Mouse (Mus musculus): ENCODE results near the gene Gm1604a.
A peak's percentile ranks its signal among the peaks of the same experiment; 100 is the strongest.
"Not testable (repeated sequence)": the region's sequence is repeated elsewhere in the genome, so short reads cannot be mapped to it uniquely, and the experiment has no call there.

Gene Gm1604a

DNA sequence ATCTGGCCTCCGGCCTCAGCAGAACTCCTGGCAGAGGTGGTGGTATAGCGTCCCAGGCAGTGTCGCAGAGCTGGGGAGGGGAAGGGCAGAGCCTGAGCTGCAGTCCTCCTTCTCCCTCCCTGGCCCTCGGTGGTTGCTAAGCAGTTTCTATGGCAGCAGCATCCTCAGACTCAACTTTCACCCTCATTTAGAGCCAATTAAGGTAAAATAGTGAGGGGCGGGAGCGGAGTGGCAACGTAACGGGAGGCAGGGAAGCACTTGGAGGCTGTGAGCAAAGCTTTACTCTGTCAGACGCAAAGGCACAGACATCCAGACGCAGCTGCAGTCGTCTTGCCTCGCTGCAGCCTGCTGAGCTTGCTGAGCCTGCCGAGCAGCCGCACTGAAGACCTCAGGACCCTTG is at the start of gene Gm1604a:
TSS of gene Gm1604a (plus strand) at position 312 of the 400 bp plus-strand sequence.
- DNase-seq: peak in 1 of 2 experiments; percentile 10

DNA sequence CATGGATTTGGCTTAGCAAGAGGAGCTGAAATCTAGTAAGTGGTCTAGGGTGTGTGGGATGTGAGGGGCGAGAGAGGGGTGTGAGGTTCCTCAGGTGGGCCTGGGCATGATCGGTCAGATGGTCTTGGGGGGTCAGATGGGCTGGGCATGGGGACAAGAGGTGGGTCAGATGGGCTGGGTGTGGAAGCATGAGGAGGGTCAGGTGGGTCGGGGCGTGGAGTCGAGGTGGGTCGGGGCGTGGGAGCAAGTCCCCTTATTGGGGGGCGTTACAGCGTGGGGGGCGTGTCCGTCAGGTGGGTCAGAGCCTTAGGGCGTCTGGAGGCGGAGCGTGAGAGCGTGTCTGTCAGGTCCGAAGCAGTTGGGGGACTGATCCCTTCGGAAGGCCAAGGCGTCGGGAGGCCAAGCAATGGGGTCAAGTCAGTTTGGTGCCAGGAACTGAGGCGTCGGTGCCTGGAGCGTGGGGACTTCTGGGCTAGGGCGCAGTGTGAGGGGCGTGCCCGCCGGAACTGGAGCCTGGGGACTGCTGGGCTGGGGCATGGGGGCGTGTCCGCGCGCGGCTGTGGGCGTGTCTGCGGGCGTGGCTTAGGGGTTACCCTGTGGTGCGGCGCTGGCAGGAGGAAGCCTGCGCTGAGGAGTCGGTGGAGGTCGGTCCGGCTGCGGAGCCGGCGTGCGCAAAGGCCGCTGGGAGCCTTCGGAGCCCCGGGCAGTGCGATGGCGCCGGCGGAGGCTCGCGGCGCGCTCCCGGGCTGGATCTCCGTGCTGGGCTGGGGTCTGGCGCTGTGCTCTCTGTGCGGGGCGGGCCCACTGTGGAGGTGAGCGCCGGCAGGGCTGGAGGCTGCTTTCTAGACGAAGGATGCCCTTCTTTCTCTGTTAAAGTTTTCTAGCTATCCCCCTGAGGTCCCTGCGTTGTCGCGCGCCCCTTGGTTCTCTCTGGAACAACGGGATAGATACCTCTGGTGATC is 46.8 kb upstream of the Gm1604a start, which contains the start of gene Gm49721:
TSS of gene Gm49721 (plus strand) at position 618 of the 962 bp plus-strand sequence.
- peak; percentile 37 to 61 for DNase-seq

DNA sequence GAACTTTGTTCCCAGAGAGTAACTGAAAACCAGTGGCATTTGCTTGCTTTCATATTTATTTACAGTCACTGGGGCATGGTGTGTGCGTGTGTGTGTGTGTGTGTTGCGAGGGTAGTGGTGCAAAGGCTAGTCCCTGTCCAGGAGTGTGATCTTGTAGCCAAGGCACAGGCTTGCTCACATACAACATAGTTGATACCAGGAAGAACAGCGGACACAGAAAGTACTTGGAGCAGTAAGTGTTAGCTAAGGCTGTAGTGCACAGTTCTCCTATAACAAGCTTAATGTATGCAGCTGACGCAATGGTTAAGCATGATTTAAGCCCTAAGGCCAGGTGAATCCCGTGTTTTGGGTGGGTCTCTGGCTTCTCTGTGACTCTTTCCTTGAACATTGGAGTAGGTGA is 46.0 kb upstream of the Gm1604a start:
- DNase-seq: not testable (repeated sequence)

DNA sequence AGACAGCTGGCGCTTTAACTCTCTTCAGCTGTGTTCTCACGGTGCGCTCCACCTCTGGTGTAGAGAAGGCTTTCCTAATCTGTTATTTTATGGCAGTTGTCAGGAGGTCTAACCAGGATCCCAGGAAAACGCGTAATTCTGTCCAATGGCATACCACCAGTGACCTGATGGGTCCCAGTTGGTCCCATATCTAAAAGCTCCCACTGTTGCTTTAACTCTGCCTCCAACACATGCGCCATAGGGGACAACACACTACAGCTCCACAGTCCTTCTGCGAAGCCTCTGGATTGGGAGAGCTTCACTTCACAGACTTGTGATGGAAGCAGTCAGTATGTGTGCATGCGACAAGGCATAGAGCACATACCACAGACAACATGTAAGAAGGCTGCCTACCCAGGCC is 45.2 kb upstream of the Gm1604a start:
- not testable (repeated sequence) for DNase-seq

DNA sequence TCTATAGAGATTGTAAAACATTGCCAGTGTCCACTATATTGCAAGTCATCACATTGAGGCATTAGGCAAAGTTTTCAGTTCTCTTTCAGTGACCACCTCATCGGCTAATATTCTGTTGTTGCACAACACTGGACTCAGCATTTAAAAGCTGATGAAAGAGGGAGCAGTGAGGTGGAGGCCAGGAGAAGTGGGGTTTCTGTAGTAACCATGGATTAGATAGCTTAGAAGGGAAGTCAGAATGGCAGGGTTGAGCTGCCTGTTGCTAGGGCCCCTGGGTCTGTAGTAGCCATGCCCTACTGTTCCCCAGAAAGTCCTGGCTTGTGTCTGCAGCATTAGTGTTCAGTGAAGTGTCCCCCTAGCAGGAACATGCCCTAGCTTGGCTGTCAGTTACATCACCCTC is 39.2 kb upstream of the Gm1604a start:
- not testable (repeated sequence) for DNase-seq

DNA sequence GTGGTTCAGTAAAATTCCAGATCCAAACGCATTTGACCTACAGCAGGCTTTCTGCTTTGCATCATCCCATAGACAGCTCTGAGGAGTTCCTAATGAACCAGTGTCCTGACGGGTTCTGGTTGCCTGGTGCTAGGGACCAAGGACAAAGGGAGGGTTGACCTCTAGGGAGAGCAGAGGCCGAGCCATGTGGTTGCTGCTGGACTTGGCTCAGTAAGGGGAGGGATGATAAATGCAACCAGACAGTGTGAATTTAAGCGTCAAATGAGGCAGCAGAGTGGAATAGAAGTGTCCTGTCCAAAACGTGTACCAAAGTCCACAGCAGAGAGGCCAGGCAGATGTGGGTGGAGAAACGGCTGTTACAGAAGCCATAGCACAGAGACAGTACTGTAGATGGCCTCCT is 29.9 kb upstream of the Gm1604a start:
- not testable (repeated sequence) for DNase-seq

DNA sequence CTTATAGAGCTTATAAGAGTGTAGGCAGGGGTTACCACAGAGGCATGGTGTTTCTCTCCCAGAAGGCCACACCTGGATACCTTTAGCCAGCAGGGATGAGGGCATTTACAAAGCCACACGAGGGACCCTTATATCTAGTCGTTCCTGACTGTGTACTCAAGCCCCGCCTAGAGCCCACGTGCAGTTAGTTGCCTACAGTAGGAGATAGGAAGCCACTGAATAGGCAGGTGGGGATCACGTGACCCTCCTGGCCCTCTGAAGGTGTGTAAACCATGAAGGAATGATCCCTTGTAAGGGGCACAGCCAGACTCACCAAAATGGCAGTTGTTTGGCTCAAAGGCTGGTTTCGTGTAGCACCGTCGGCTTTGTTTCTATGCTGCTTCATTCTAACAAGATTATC is 28.5 kb upstream of the Gm1604a start:
- not testable (repeated sequence) for DNase-seq

DNA sequence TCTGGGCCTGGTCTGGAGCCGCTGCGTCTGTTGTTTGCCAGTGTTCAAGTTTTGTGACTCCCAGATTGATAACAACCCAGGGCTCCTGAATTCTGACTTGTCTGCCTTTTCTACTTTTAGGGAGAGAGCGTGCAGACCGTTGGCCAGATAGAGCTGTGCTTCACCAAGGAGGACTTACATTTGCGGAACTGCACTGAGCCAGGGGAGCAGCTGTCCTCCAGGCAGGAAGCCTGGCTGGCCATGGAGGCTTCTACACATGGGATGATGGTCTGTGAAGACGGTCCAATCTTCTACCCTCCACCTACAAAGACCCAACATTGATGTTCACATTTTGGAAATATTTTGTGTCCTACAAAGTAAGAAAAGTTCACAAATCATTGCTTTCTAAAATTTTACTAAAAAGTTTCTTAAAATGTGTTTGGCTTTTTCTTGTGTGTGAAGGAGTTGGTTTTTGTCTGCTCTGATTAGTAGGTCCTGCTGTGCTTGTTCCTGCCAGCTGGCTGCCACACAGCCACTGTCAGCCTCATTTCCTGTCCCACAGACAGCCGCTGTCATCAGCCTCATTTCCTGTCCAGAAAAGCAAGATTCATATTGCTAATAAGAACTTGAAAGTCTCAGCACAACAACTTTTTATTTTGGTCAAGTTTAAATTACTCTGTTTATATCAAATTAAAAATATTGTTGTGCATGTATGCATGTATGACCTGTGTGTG is 27.4 kb upstream of the Gm1604a start:
- DNase-seq: not testable (repeated sequence)

DNA sequence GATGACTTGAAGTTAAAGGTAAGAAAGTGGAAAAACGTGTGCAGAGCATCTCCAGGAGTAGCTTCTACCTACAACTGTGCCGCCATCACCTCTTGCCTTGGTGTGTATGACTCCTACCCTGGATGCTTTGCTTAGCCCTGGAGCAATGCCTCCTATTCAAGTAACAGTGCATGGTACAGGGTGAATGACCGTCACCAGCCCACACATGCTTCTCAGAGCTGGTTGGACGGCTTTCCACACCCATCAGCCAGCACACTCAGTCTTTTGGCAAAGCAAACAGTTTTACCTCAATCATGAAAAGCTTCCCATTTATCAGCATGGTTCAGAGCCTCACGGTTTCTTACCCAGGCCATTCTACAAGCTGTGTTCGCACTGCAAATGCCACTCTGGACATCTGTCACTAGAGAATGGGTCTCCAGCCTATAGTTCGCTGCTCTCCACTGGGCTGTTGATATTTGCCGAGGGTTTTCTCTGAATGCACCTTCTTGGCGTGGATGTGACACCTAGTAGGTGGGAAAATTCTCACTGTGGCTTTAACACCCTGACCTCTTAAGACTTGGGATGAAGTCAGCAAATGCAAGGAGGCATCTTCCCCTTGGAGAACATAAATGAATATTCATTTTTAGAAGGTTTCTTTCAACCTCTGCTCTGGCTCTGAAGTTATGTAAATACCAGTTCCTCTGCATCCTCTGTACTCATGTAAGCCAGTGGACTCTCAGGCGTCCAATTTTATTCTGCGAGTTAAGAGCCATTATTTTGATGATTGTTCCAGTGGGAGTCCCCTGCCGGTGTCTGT is 23.4 kb upstream of the Gm1604a start:
- not testable (repeated sequence) for DNase-seq

DNA sequence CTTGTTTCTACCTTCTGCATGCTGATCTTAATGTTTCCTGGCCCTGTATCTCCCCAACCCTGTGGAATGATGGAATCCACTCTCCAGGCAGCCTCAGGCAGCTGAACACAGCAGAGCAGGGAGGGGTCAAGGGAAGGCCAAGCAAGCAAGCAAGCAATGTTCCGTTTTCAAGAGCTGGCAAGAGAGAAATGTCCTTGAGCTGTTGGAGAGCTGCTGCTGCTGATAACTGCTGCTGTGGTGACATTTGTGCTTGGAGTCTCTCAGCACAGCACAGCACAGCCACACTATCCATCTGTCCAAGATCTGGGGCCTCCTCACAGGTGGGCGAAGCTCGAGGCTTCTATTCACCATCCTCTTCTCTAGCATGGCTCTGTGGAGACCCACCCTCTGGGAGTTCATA is 22.0 kb upstream of the Gm1604a start:
- DNase-seq: not testable (repeated sequence)

DNA sequence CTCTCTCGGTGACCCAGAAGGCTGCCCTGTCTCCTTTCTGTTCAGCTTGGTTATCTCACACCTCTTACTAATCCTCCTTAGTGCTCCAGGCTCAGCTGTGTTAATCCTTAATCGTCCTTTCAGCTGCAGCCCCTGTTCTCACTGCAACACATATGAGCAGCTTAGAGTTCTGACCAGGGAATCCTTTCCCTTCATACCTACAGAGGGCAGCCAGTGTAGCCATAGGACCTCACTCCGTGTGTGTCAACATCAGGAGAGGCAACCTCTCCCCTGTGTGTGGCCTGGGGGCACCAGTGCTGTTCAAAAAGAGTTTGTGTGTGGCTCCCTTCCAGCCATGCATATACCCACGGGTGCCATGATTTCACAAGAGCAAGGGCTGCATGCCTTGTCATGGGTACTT is 19.7 kb upstream of the Gm1604a start:
- not testable (repeated sequence) for DNase-seq

DNA sequence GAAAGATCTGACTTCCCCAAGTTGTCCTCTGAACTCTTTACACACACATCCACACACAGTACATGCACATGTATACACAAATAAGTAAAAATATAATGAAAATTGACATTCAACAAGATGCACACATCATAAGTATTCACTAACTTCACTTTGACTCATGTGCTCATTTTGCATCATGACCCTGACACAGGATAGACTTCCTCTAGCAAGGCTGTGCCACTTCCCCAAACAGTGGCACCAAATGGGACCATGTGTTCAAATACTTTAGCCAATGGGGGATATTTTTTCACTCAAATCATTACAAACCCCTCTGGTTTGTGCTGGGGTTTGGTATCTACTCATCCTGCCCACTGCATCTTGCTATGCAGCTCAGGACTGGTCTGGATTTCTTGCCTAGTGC is 16.5 kb upstream of the Gm1604a start:
- DNase-seq: not testable (repeated sequence)

DNA sequence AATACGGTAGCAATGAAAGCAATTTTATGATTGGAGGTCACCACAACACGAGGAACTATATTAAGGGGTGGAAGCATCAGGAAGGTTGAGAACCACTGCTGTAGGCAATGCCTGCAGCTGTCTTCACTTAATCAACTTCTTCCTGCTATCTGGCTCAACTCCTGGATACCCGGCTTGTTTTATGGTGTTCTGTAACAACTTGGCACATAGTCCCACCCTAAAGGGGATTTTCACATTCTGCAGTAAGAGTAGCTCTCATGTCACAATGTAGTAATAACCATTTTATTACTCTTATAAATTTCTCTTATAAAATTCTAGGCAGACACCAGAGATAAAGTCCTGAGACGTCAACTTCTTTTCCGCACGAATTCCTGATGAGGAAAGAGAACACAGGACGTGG is 15.9 kb upstream of the Gm1604a start:
- not testable (repeated sequence) for DNase-seq

DNA sequence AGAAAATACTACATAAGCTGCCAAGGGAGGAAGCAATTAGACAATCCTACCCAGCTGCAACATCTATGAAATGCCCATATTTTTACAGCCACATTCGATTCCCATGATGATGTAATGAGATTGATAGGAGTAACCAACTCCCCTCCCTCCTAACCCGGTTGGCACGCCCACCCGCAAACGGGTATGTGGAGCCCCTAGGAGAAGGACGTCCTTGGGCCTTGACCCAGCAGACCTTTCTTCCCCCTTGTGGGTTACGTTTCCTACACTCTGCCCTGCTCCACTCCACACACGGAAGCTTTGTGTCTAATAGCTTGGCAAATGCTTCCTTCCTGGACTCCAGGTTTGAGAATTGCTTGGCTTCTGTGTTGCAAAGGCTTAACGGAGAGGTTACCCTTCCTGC is 15.5 kb upstream of the Gm1604a start:
- DNase-seq: not testable (repeated sequence)

DNA sequence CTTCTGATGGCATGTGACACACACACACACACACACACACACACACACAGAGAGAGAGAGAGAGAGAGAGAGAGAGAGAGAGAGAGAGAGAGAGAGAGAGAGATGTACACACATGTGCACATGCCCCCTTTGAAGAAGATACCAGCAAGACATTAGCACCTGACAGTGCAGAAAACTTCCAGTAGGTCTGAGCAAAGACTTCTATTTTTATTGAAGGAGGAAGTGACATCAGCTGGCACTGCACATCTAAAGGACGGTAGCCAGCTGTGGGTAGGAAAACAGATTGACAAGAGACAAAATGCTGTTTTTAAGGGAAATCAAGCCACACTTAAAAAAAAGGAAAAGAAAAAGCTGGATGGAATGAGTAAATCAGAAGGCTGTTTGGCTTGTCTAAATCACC is 11.2 kb upstream of the Gm1604a start:
- DNase-seq: not testable (repeated sequence)

DNA sequence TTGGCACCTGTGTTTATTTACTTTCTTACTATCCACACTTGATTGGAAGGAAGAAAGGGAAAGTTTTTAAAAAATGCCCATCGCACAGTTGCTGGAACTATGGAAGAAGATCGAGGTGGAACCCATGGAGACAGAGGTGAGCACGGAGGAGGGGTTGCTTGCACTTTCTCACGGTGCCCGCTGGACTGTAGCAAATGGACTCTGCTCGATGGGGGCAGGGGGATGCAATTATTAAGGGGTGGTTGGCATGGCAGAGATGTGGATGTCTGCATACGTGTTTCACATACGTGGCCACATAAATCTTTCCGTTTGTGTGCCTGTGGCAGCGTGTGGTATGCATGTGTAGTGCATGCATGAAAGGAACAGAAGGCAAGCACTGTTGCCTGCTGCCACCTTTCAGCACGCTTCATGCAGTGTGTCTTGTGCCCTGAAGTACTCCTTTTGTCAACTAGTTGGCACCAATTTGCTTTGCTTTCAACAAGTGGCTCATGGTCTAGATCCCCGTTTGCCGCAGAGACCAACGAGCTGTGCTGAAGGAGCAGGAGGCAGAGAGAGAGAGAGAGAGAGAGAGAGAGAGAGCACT is 487 bp downstream of the Gm1604a start:
- DNase-seq: not testable (repeated sequence)

DNA sequence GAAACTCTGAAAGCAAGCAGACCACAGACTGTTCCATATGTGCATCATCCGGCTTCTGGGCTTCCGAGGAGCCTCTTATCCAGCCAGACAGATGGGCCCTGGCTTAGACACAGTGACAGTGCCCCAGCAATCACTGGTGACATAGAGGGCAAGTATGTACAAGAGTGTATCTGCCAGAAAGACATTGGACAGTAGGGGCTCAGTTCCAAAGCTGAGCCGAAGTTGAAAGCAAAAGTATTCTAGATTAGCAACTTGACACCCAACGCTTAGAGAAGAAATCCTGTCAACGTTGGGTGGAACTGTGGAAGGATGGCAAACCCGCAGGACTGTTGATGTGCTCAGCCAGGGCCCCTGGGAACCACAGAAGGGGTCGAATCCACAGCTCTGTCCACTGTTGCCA is 4.8 kb downstream of the Gm1604a start:
- not testable (repeated sequence) for DNase-seq

DNA sequence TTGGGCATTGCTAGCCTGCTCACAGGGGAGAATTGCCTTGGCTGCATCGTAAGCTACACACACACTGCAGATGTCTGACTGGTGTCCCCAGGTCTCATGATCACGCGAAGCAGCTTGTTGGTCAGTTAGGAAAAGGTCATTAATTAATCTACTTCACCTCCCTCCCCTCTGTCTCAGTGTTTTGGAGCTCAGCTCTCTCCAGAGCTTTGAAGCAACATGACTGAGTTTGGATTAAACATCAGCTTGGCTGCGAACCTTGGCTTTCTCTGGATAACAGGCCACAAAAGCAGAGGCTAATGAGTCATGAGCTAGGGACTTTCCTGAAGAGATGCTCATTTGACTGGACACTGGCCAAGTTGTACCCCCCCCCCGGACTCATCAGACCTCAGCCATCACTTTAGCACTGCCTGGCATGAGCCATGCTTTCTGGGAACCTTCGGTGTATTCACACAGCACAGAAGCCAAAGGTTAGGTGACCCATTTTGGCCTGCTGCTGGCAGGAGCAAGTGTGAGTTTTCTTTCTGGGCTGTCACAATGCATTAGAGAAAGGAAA is 5.3 kb downstream of the Gm1604a start:
- DNase-seq: not testable (repeated sequence)

DNA sequence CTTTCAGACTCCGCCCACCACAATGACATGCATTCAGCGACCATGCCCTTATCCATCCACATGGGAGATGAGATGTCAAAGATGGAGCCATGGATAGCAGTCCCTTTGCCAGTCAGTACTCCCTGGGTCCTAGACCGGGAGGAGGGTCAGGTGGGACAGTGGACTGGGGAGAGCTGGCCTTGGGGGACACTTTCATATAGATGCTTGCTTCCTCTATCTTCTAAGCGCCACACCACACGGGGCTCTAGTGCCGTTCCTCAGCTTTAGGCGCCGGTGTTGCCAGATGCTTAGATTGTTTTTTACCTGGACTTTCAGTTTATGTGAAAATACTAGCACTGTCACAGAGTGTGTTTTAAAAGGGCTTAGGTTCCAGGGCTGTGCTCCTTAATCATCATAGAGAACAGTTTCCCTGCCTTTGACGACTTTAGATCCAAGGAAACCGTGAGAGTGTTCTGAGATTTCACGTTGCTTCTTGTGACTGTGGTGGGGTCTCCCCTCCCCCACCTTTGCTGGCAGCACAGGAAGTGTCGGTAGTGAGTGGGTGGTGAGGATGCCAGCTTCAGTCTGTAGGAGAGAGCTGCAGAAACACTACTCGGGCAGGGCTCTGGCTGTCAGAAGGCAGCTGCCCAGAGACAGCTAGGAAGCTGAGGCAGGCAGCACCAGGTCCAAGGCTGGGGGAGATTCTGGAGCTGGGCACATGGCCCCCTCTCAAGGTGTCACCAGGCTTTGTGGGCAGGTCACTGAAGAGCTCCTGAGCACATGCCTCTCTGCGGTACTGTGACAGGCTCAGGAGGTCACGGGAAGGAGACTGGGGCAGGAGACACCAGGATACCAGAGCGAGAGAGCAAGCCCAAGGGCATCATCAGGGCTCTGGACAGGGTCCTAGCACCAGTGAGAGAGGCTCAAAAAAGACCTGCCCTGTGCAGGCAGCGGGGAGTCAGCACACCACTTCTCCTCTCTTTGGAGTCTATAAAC is 8.1 kb downstream of the Gm1604a start:
- not testable (repeated sequence) for DNase-seq

DNA sequence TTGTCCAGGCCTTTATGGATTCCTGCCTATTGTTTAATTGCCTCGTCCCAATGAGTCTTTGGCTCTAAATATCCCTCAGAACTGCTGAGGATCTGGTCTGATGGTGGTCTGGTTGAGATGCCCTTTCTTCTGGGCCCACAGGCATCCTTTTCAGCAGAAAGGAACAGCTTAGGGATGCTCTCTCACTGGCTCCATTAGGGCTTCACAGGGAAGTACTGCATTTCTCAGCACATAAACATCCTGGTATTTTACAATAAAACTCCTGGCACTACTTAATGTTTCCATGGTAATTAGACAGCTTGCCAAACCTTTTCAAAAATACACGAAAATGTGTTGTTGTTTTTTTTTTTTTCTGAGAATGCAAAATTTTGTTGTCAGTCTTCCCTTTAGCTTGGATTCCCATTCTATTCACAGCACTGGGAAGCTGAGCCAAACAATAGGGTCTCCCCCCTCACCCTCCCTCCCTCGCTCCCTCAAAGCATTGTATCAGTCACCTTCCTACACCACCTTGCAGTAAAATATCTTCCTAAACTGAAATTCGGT is 43.7 kb downstream of the Gm1604a start:
- DNase-seq: not testable (repeated sequence)
